Mouse (Mus musculus): ENCODE measurements around the gene Cenpx. TPM values are rescaled to one million over a fixed set of nuclear protein-coding genes. Genes with fewer than 3 reads are reported as not detected.

Cenpx gene
- polyA plus RNA-seq, 1 experiment: 40.2 TPM

GRCm38 (mm10) chr11:120715131-120715530 lies 1.6 kb upstream of the Cenpx start:
- Histone ChIP-seq H3K4me1 (ENCODE audit: control insufficient read depth, insufficient read depth, low read length) (peaks cover 3% of the 10 kb centered on the region), H3K4me3 (ENCODE audit: insufficient read depth, low read length) (no peak overlapping the region; the same call in 1 of the 2 replicates), H3K27ac (ENCODE audit: insufficient read depth, low read length) (no peak overlapping the region)
- TF ChIP-seq CTCF (IDR thresholded peaks at IDR 0.05; ENCODE audit: extremely low read depth, insufficient read depth, low read length) (no peak), POLR2A (IDR thresholded peaks at IDR 0.05; ENCODE audit: extremely low read depth, insufficient read depth, low read length) (no peak)

GRCm38 (mm10) chr11:120714546-120714945 lies 1.0 kb upstream of the Cenpx start:
- TF ChIP-seq CTCF (IDR thresholded peaks at IDR 0.05; ENCODE audit: extremely low read depth, insufficient read depth, low read length) (no peak), POLR2A (IDR thresholded peaks at IDR 0.05; ENCODE audit: extremely low read depth, insufficient read depth, low read length) (no peak)
- Histone ChIP-seq H3K27ac (ENCODE audit: insufficient read depth, low read length) (no peak overlapping the region), H3K4me3 (ENCODE audit: insufficient read depth, low read length) (peak overlapping the region; percentile 61), H3K4me1 (ENCODE audit: control insufficient read depth, insufficient read depth, low read length) (peaks cover 3% of the 10 kb centered on the region)

DNA sequence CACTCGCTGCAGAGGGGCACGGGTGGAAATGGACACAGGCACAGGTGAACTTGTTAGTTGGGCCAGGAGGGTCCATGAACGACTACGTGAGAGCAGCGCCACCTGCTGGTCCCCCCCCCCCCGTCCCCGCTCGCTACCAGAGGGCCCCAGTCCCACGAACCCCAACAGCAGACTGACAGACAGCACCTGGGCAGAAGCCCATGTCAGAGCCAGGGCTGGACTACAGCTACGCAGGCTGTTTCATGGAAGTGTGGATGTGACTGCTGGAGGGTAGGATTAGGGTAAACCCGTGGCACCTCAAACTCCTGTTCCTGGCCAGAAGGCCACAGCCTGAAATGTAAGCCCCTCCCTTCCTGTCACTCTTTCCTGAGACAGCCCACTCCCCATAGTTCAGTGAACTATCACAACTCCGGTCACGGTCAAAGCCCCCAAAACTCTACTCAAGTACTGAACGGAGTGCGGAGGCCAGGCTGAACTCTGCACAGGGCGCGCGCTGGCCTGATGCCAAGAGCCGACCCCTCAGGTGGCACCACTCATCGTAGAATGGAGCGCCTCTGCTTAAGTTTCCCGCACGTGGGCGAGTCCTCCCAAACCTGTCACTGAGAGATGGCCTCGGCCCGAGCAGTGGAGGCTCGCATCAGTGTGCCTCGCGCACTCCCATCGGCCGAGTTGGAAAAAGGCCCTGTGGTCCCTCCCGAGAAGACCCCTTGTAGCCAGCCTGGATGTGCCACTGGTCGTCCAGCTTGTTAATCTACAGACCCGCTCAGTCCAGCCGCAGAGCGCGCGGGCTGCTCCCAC lies 568 bp downstream of the Cenpx start:
- TF ChIP-seq POLR2A (IDR thresholded peaks at IDR 0.05; ENCODE audit: extremely low read depth, insufficient read depth, low read length) (no peak), CTCF (IDR thresholded peaks at IDR 0.05; ENCODE audit: extremely low read depth, insufficient read depth, low read length) (peak; percentile 38; the same call in 1 of the 2 replicates)
- Histone ChIP-seq H3K4me3 (ENCODE audit: insufficient read depth, low read length) (peak overlapping the region; percentile 61), H3K27ac (ENCODE audit: insufficient read depth, low read length) (no peak overlapping the region), H3K4me1 (ENCODE audit: control insufficient read depth, insufficient read depth, low read length) (peaks cover 3% of the 10 kb centered on the region)

DNA sequence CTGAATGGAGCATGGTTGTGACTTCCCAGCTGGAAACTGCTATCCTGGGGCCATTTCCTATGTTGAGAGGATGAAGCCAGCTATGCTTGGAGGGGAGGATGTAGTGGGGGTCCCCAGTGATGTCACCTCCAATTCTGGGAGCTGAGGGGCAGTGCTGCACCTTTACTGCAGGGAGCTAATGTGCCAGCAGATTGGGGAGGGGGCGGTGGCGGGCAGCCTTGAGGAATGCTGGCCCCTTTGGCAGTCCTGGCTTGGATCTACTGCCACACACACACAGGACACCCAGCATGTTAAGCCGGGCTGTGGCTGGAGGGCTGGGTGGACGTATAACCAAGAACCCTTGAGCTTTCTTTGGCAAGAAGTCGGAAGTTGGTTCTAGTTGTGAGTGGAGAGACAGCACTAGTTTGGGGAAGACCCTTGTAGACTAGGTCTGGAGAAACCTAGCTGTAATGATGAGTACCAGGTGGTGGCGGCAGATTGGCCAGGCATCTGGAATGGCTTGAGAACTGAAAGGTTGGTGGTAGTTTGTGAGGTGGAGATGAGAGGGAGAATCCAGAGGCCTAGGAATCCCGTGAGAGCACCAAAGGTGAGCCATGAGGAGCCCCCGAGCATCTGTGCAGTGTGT lies 1.4 kb downstream of the Cenpx start:
- Histone ChIP-seq H3K27ac (ENCODE audit: insufficient read depth, low read length) (no peak overlapping the region), H3K4me3 (ENCODE audit: insufficient read depth, low read length) (no peak overlapping the region), H3K4me1 (ENCODE audit: control insufficient read depth, insufficient read depth, low read length) (peaks cover 3% of the 10 kb centered on the region)
- TF ChIP-seq CTCF (IDR thresholded peaks at IDR 0.05; ENCODE audit: extremely low read depth, insufficient read depth, low read length): no peak

GRCm38 (mm10) chr11:120710672-120711071 lies 2.9 kb downstream of the Cenpx start:
- Histone ChIP-seq H3K4me1 (ENCODE audit: control insufficient read depth, insufficient read depth, low read length) (peaks cover 3% of the 10 kb centered on the region), H3K4me3 (ENCODE audit: insufficient read depth, low read length) (no peak overlapping the region), H3K27ac (ENCODE audit: insufficient read depth, low read length) (no peak overlapping the region)
- no peak for TF ChIP-seq POLR2A (IDR thresholded peaks at IDR 0.05; ENCODE audit: extremely low read depth, insufficient read depth, low read length)
- TF ChIP-seq CTCF (IDR thresholded peaks at IDR 0.05; ENCODE audit: extremely low read depth, insufficient read depth, low read length): no peak

DNA sequence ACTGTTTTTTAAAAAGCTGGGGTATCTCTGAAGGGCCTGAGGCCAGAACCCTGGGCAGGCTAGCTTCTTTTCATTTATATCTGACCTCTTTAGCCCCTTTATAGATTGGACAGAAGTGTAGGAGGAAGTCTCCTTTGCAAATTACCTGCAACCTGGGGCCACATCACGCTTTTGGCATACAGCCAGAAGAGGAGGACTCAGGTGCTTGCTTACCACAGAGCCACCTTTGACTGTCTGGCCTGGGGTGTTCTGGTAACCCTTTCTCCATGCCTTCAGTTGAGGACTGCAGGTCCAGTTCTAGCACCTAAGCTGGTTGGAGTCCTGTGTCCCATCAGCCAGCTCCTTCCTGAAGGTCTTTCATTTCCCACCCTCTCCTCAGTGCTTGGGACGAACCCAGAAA lies 4.0 kb downstream of the Cenpx start:
- Histone ChIP-seq H3K27ac (ENCODE audit: insufficient read depth, low read length) (no peak overlapping the region), H3K4me3 (ENCODE audit: insufficient read depth, low read length) (no peak overlapping the region), H3K4me1 (ENCODE audit: control insufficient read depth, insufficient read depth, low read length) (peaks cover under 1% of the 10 kb centered on the region)
- TF ChIP-seq POLR2A (IDR thresholded peaks at IDR 0.05; ENCODE audit: extremely low read depth, insufficient read depth, low read length) (no peak), CTCF (IDR thresholded peaks at IDR 0.05; ENCODE audit: extremely low read depth, insufficient read depth, low read length) (no peak)

DNA sequence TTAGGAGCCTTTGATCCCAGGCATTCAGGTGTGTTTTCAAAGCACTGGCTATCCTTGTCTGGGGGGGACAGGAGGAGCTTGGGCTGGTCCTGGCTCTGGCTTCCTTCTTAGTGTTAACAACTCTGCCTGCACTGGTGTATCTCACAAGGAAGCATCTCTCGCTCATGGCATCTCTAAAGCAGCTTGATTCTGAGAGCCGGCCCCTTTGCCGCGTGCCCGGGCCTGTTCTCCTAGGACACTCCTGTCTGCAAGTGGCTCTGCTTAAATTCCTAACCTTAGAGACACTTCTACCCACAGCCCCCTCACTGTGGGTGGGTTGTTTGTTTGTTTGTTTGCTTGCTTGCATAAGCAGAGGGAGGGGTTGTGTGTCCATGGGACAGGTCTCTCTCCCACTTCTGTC lies 5.6 kb downstream of the Cenpx start:
- H3K4me3 ChIP-seq (ENCODE audit: insufficient read depth, low read length): no peak overlapping the region
- TF ChIP-seq POLR2A (IDR thresholded peaks at IDR 0.05; ENCODE audit: extremely low read depth, insufficient read depth, low read length) (no peak), CTCF (IDR thresholded peaks at IDR 0.05; ENCODE audit: extremely low read depth, insufficient read depth, low read length) (no peak)
- peak overlapping the region; percentile 40; the same call in 1 of the 2 replicates for H3K27ac ChIP-seq (ENCODE audit: insufficient read depth, low read length)
- H3K4me1 ChIP-seq (ENCODE audit: control insufficient read depth, insufficient read depth, low read length): no peaks in the 10 kb centered on the region

DNA sequence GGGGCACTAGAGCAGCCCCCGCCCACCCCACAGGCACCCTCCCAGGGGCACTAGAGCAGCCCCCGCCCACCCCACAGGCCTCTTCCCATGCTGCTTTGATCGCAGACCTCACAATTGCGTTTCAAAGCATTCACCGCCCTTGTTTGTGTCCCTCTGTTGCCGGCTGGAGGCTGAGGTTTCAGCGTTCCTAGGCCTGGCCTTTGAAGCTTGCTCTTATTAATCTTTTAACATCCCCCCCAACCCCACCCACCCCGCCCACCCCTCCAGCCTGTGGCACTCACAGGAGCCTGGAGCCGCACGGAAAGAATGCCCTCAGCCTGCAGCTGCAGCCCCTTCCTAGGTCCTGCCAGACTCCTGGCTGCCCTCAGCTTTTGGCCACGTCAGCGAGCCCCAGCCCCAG lies 6.3 kb downstream of the Cenpx start:
- no peak overlapping the region for H3K27ac ChIP-seq (ENCODE audit: insufficient read depth, low read length)
- TF ChIP-seq CTCF (IDR thresholded peaks at IDR 0.05; ENCODE audit: extremely low read depth, insufficient read depth, low read length) (no peak), POLR2A (IDR thresholded peaks at IDR 0.05; ENCODE audit: extremely low read depth, insufficient read depth, low read length) (no peak)
- no peak overlapping the region for H3K4me3 ChIP-seq (ENCODE audit: insufficient read depth, low read length)
- no peaks in the 10 kb centered on the region for H3K4me1 ChIP-seq (ENCODE audit: control insufficient read depth, insufficient read depth, low read length)

DNA sequence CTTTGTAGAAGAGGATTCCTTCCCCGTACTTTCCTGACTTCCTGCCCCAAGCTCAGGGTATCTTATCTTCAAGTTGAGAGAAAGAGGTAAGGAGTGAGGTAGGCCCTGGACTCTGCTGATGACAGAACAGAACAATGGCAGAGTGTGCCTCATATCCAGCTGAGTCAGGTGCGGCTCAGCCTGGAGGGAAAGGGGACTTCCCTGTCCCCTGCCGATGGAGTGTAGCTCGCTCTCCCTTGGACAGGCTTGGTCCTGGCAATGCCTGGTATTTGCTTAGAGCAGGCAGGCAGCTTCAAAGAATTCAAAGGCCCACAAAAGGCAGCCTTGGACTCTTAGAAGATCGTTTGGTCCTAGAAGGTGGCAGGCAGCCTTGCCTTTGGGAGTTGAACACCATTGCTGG lies 7.4 kb downstream of the Cenpx start:
- 0 out of 2 replicates have a peak overlapping the region, but pooled peaks have one; percentile 48 for H3K27ac ChIP-seq (ENCODE audit: insufficient read depth, low read length)
- TF ChIP-seq CTCF (IDR thresholded peaks at IDR 0.05; ENCODE audit: extremely low read depth, insufficient read depth, low read length): no peak
- no peak for TF ChIP-seq POLR2A (IDR thresholded peaks at IDR 0.05; ENCODE audit: extremely low read depth, insufficient read depth, low read length)
- H3K4me3 ChIP-seq (ENCODE audit: insufficient read depth, low read length): no peak overlapping the region
- no peaks in the 10 kb centered on the region for H3K4me1 ChIP-seq (ENCODE audit: control insufficient read depth, insufficient read depth, low read length)

All from cortical plate, adult 2 months (tissue).